Mouse (Mus musculus) gastrocnemius, postnatal 25 days (tissue): Measurements from ENCODE around the gene Optc. TPM values are rescaled to one million over a fixed set of nuclear protein-coding genes. Genes with fewer than 3 reads are reported as not detected.

Source experiments
- total RNA-seq, 2 experiments: library from RNA; stranded (reverse); gene quantifications; 1 replicate in 1 of 2; 2 replicates in 1 of 2; pipeline ENCODE4 v1.2.3; 2021

The Optc gene
- total RNA-seq, 2 experiments from 2014 or later, result 0.75 TPM; not detected in 1

Other genes with a start within 250 kb of the Optc start
- 1 to 10 TPM; 6.1 to 8.9 TPM for gene Zbed6, start 247.1 kb downstream of the Optc start, total RNA-seq
- 10 to 100 TPM; 22.2 to 28.3 TPM for gene Gm38394, start 246.7 kb downstream of the Optc start, total RNA-seq
- gene Lax1, start 217.9 kb downstream of the Optc start, total RNA-seq, result under 1 TPM in 1 of 2 experiments, not detected in 1; 0.35 TPM
- gene Atp2b4, start 107.0 kb downstream of the Optc start, total RNA-seq, result 10 to 100 TPM; 12.0 to 17.2 TPM
- gene Prelp, start 13.4 kb upstream of the Optc start, total RNA-seq, result 10 to 100 TPM; 14.9 to 21.8 TPM
- gene Fmod, start 129.3 kb upstream of the Optc start, total RNA-seq, result 100 to 1,000 TPM in 1 of 2 experiments, 10 to 100 TPM in 1; 33.0 to 107 TPM
- gene Btg2, start 171.1 kb upstream of the Optc start, total RNA-seq, result 10 to 100 TPM; 15.1 to 27.0 TPM
- not detected for gene Chit1, start 203.2 kb upstream of the Optc start, total RNA-seq